Mouse (Mus musculus): ENCODE results near the gene Dnal1.
A peak's percentile ranks its signal among the peaks of the same experiment; 100 is the strongest.
"Not testable (repeated sequence)": the region's sequence is repeated elsewhere in the genome, so short reads cannot be mapped to it uniquely, and the experiment has no call there.

The Dnal1 gene

DNA sequence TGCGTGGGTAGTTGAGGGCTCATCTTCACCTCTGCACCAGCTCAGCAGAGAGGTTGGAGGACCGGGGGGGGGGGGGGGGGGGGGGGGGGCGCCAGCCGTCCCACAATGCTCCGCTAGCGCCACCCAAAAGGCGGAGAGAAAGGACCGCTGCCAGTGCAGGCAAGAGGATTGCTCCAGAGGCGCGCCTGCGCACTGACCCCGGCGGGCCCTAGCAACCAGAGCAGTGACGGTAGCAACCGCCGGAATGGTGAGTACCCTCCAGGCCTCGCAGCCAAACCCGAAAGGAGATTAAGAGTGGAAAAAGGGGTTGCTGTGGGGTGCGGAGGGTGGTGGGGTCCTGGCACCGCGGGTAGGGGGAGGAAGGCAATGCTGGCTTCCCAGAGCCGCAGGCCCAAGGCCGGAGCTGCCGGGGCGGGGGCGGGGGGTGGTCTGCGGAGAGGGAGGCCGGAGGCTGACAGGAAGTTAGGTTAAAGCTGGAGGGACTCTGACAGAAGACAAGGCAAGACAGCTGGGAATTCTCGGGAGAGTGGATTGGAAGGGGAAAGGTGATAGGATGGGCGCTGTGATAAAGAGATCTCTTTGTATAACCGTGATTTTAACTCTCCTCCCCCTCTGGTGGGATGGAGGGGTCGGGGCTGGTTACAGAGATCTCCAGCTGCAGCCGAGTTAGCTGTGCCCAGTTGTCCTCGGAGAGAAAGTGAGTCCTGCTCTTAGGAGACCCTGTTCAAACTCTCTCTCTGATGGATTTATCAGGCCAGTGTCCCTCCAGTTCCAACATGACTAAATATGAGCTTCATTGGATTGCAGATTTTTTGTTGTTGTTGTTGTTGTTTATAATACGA lies at the start of gene Dnal1:
TSS of gene Dnal1 (plus strand) at position 214 of the 842 bp plus-strand sequence.
- peak; percentile 68 to 82 for DNase-seq (ENCODE audit: low spot score in 2 of 2)

GRCm38 (mm10) chr12:84064621-84065020 lies 49.5 kb upstream of the Dnal1 start:
- no peak for DNase-seq (ENCODE audit: low spot score in 2 of 2)

GRCm38 (mm10) chr12:84067752-84068151 lies 46.4 kb upstream of the Dnal1 start:
- DNase-seq (ENCODE audit: low spot score in 2 of 2): no peak

- no peak for DNase-seq (ENCODE audit: low spot score in 2 of 2)
These were observed 45.9 kb upstream of the Dnal1 start for GRCm38 (mm10) chr12:84068296-84068695.

GRCm38 (mm10) chr12:84068986-84069385 lies 45.2 kb upstream of the Dnal1 start, which contains the start of gene Acot5:
Acot5 (plus strand) TSS chr12:84069325.
- no peak for DNase-seq (ENCODE audit: low spot score in 2 of 2)

- peak in 1 of 2 experiments; percentile 38 for DNase-seq (ENCODE audit: low spot score in 2 of 2)
These were observed 44.6 kb upstream of the Dnal1 start for GRCm38 (mm10) chr12:84069582-84069981.

- DNase-seq (ENCODE audit: low spot score in 2 of 2): no peak
These were observed 42.5 kb upstream of the Dnal1 start for GRCm38 (mm10) chr12:84071696-84072095.

DNA sequence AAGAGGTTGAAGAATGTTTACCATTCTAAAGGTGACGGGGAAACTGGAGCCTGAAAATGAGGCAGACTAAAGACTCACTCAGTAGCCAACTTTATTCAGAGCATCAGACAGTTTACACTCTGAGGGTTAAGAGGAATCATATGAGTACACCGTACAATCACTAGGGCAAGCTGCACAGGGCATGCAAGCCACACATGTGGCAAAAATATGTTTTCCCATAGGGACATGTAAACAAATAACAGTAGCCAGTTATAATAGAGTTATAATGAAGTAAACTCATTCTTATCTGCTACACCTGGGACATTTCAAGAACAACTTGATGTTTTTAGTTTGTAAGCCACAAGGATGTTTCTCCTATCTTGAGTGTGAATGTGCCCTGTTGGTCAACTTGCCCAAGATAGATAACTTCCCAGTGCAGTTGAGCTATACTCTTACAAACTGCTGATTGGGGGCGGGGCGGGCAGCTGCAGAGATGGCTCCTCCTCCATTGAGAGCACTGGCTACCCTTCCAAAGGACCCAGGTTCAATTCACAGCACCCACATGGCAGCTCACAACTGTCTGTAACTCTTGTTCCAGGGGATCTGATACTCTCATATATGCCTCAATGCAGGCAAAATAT lies 36.7 kb upstream of the Dnal1 start:
- no peak for DNase-seq (ENCODE audit: low spot score in 2 of 2)

DNA sequence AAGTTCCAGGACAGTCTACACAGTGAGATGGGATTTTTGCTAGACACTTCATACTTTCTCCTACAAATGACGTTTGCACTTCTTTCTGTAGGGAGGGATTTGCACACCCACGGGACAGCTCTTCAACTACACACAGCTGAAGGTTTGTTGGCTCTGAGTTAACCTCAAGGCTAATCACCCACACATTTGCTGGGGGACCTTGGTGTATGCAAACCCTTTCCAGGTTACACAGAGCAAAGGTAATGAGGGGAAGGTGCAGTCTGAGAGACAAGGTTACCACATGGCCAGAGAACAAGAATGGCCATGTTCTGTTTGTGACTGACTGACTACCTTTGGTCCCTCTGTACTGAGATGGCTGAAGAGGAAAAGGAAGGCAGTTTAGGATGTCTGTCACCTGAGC lies 30.3 kb upstream of the Dnal1 start:
- no peak for DNase-seq (ENCODE audit: low spot score in 2 of 2)

GRCm38 (mm10) chr12:84084581-84084980 lies 29.6 kb upstream of the Dnal1 start:
- DNase-seq (ENCODE audit: low spot score in 2 of 2): no peak

- DNase-seq (ENCODE audit: low spot score in 2 of 2): not testable (repeated sequence)
These were observed 19.5 kb upstream of the Dnal1 start for GRCm38 (mm10) chr12:84094666-84095065.

DNA sequence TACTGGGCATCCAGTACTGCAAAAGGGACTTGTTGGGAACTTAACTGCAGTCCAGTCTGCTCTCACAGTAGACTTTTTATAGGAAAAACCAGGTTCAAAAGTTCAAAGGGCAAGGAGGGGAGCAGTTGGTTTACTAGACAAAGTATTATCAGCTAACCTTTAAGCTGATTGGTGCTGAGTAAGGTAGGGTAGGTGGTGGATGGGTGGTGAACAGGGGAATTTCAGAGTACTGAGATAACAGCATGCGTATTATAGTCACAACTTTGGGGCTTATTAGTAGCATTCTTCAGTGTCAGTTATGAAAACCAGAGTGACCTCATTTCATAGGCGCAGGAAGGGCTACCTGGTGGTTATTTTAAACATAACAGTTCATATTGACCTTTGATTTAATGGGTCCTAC lies 14.6 kb upstream of the Dnal1 start:
- DNase-seq (ENCODE audit: low spot score in 2 of 2): no peak

- DNase-seq (ENCODE audit: low spot score in 2 of 2): no peak
These were observed 14.1 kb upstream of the Dnal1 start for GRCm38 (mm10) chr12:84100071-84100470.

DNA sequence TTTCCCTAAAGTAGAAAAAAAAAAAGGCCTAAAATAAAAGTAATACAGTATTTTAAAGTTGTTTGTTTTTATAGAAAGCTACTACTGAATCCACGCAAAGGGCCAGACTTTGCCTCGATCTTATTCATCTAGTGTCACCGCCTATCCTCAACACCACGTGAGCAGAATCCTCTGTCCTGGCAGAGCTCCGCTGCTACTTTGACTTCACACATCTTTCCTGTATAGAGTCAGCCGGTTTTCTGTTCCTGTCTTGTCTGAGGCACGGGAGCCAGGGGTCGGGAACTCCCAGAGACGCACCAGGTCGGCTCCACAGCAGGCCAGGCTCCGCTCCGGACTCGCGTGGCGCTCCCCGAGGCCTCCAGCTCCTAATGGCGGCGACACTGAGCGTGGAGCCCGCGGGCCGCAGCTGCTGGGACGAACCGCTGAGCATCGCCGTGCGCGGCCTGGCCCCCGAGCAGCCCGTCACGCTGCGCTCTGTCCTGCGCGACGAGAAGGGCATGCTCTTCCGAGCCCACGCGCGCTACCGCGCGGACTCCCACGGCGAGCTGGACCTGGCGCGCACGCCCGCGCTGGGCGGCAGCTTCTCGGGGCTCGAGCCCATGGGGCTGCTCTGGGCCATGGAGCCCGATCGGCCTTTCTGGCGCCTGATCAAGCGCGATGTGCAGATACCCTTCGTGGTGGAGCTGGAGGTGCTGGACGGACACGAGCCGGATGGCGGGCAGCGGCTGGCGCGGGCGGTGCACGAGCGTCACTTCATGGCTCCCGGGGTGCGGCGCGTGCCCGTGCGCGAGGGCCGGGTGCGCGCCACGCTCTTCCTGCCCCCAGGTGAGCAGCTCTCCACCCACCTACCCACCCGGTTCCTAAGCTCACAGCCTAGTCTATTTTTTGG lies 13.3 kb upstream of the Dnal1 start, which contains the start of gene Acot6:
TSS of gene Acot6 (plus strand) at position 51 of the 889 bp plus-strand sequence.
- DNase-seq (ENCODE audit: low spot score in 2 of 2): peak; percentile 24 to 56

DNA sequence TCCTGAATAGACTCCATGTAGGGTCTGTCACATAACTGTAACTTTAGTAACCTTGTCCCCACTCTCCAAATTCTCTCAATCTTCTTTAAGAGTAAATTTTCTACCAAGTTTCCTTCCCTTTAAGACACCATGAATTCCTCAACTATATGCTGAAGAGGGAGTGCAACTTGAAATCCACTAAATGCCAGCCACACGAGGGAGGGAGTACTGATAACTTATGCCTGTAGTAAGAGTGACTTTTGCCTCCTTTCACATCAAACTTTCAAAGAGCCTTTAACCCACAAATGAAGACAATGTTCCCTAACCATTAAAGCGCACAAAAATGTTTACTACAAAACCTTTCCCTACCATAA lies 12.7 kb upstream of the Dnal1 start:
- no peak for DNase-seq (ENCODE audit: low spot score in 2 of 2)

GRCm38 (mm10) chr12:84107012-84107411 lies 7.2 kb upstream of the Dnal1 start:
- no peak for DNase-seq (ENCODE audit: low spot score in 2 of 2)

GRCm38 (mm10) chr12:84107692-84108091 lies 6.5 kb upstream of the Dnal1 start:
- no peak for DNase-seq (ENCODE audit: low spot score in 2 of 2)

DNA sequence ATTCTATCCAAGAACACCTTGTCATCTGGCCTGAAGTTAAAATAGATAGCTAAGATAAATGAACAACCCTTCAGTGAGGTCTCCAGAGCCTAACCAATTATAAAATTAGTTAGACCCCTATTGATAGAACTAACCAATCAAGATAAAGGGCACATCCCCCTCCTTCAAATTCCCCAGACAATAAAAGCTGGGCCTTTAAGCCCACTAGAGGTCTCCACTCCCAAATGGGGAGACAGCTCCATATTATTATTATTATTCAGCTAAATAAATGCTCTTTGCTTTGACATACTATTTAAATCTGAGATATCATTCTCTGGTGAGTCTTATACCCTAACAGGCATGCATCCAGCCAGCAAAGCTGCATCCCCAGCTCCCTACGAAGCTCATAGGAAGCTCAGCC lies 4.2 kb upstream of the Dnal1 start:
- no peak for DNase-seq (ENCODE audit: low spot score in 2 of 2)

- no peak for DNase-seq (ENCODE audit: low spot score in 2 of 2)
These were observed 3.4 kb upstream of the Dnal1 start for GRCm38 (mm10) chr12:84110814-84111213.

DNA sequence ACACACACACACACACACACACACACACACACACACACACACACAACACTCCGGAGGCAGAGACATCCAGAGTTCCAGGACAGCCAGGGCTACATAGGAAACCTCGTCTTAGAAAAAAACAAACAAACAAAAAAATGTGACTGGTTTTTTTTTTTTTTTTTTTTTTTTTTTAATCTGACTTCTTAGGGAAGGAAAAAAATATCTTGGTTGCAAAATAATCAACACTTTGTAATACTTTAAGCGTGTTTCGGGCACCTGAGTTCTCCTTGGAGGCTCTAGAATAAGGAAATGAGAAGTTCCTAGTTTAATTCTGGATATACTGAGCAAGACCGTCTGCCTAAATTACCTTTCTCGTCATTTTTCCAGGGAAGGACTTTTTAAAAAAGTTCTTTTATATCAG lies 490 bp upstream of the Dnal1 start:
- no peak for DNase-seq (ENCODE audit: low spot score in 2 of 2)

DNA sequence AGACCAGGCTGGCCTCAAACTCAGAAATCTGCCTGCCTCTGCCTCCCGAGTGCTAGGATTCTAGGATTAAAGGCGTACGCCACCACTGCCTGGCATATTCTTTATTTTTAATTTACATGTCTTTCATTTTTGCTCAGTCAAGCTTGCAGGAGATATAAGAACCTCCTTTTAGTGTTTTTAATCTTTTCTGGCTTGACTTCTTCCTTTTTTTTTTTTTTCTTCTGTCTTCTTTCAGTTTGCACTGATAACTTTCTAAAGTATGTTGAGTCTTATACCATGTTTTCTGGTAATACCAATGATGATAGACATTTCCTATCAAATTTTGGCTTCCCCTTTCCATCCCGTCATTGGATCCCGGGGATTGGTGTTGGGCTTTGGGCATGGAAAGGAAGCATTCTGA lies 5.4 kb downstream of the Dnal1 start:
- DNase-seq (ENCODE audit: low spot score in 2 of 2): no peak

DNA sequence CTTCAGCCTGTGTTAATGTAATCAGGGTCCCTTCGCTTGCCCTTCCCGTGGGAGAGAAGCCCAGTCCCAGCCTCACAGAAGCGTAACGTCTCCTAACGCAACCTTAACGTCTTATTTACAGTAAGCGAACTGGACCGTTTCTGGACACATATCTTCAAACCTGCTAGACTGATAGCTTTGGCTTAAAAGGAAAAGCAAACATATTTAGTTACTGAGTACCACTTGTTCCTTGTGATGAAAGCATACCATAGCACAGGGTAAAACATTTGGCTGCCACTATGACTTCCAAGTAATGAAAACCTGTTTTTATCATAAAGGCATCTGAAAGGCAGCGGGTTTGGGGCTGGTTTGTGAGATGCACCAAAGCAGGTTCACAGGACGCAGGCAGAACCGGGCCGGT lies 11.7 kb downstream of the Dnal1 start:
- DNase-seq (ENCODE audit: low spot score in 2 of 2): no peak
